Mouse (Mus musculus): ENCODE results near the gene 1700029P11Rik.
A peak's percentile ranks its signal among the peaks of the same experiment; 100 is the strongest.

Gene 1700029P11Rik

GRCm38 (mm10) chr15:82014745-82015391 is 34.5 kb downstream of the 1700029P11Rik start:
- no peak for DNase-seq (ENCODE audit: low read depth, low spot score)

DNA sequence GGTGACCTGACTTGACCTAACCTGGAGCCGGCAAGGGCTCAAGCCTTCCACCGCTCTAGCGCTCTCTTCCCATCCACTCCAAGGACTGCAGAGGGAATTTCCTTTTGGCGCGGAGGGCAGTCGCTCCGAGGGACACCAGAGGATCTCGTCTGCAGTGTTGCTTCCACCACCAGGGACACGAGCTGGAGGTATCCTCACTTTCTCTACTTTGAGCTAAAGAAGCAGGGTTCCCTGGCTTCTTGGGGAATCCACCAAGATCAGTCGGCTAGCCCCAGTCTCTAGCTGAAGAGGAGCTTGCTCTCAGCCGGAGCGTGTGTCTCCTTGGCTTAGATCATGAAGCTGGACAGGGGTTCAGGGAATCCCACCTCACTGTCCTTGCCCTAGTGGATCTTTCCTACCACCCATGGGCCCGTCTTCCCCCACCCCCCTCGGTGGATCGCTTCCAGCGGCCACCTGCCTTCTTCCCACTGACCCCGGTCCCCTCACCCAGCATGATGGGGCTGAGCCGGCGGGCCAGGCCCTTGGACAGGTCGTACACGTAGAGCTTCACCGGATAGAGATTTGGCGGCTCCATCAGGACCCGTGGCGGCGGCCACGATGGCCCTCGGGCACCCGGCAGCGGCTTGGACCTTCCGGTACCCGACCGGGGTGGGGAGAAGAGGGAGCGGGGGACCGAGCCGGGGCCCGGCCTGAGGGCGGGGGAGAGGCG is 35.2 kb downstream of the 1700029P11Rik start:
- DNase-seq (ENCODE audit: low read depth, low spot score), result peak; percentile 39

DNA sequence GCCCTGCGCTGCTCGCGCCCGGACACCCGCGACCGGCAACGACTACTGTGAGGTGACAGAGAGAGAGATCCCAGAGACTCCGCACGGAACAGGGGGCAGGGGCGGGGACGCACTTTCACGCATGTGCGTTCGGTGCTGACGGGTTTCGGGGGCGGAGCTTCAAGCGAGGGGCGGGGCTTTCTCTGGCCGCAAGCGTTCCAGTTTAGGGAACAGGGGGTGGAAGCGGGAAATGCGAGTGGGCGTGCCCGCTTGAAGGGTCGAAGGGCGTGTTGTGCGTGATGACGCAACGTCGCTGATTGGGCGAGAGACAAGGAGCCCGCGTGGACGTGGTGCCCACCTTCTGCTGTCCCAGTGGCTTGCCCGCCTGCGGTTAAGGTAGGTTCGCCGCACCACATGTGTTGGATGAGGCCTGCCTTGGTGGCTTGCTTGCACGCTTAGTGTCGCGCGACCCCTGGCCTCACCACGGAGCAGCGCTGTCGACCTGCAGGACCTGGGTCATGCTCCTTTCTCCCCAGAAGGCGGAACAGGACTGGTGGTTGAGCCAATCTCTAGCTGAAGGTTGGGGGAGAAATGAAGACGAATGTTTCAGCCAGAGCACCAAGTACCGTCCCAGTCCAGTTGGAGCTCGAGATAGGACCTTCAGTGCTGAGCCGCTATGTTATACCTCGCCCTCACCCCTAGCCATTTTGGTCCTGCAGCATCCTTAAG is 35.9 kb downstream of the 1700029P11Rik start:
- peak; percentile 99 for DNase-seq (ENCODE audit: low read depth, low spot score)

DNA sequence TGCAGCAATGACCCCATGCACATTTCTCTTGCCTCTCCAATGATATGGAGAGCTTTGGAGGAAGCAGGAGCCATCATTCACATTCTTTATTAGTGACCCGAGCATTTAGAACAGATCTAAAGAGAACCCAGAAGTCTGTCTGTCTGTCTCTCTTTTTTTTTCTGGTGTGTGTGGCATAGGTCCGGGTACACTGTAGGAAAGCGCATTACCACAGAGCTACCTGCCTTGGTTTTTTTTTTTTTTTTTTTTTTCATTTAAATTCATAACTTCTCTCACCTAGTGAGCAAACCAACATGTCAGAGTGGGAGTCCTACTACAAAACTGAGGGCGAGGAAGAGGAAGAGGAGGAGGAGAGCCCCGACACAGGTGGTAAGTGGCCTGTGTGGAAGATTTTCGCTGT is 36.5 kb downstream of the 1700029P11Rik start:
- no peak for DNase-seq (ENCODE audit: low read depth, low spot score)

- DNase-seq (ENCODE audit: low read depth, low spot score), result no peak
Observed at GRCm38 (mm10) chr15:82017461-82017860, 37.1 kb downstream of the 1700029P11Rik start.

DNA sequence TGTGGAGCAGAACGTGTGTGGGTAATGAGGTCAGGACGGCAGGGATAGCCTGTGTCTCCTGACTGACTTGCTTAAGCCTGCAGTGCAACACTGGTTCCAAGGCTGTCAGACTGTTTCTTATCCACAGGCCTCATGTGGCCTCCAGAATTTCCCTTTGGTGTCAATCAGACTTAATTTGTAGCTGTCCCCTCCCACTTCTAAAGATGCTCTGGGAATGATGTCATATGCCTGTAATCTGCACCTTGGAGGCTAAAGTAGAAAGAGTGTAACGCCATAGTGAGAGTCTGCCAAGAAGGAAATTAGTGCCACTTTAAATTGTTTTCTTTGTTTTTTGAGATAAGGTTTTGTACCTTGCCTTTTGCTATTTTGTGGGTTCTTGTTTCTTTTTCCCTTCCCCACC is 38.9 kb downstream of the 1700029P11Rik start:
- no peak for DNase-seq (ENCODE audit: low read depth, low spot score)

DNA sequence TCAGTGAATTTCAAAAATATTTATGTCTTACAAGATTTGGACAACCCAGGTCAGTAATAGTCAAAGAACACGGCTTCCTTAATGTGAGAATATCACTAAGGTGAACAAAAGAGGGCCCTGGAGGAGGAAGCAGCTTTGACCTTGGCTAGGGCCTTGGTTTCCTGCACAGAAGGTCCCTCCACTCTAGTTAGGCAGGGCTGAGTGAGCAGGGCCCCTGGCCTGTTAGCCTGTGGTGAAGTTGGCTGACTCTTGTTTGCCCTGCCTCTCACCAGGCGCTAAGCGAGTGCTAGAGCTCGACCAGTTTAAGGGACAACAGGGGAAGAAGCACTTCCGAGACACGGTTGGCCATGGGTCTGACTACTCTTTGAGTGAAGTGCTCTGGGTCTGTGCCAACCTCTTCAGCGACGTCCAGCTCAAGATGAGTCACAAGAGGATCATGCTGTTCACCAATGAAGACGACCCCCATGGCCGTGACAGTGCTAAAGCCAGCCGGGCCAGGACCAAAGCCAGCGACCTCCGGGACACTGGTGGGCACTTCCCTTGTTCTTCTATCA is 42.3 kb downstream of the 1700029P11Rik start:
- DNase-seq (ENCODE audit: low read depth, low spot score), result no peak

DNA sequence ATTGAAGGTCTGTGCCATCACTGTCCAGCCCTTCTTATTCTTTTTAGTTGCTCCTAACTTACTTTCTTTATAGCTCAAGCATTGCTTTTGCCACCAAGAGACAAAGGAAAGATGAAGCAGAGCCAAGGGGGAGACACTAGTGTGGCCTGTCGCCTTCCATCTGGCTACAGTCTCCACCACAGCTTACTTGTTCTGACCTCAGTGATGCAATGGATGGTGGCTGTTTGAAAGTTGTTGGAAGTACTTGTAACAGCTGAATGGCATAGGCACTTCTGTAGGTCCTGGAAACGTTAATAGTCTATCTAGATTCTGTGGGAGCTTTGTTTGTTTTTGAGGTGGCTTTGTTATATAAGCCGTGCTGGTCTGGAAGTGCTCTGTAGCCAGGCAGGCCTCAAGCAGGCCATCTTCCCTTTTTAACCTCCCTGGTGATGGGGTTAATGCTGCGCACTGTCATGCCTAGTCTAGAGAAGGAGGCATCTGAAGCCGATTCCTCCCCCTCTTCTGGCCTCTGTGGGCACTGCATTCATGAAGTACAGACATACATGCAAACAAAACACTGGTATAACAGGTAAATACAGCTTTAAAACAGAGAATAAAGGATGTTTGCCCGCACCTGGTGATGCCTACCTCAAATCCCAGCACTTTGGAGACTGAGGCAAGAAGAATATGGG is 43.8 kb downstream of the 1700029P11Rik start:
- no peak for DNase-seq (ENCODE audit: low read depth, low spot score)

DNA sequence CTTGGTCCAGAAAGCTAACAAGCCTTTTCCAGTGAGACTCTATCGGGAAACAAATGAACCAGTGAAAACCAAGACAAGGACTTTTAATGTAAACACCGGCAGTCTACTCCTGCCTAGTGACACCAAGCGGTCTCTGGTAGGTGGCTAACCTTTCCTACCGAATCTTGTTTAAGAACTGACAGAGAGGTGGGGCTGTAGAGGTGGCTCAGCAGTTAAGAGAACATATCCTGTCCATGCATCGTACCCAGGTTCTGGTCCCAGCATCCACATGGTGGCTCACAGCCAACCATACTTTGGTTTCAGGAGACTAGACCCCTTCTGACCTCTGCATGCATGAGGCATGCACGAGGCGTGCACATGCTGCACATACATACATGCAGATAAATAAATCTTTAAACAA is 46.9 kb downstream of the 1700029P11Rik start:
- no peak for DNase-seq (ENCODE audit: low read depth, low spot score)

DNA sequence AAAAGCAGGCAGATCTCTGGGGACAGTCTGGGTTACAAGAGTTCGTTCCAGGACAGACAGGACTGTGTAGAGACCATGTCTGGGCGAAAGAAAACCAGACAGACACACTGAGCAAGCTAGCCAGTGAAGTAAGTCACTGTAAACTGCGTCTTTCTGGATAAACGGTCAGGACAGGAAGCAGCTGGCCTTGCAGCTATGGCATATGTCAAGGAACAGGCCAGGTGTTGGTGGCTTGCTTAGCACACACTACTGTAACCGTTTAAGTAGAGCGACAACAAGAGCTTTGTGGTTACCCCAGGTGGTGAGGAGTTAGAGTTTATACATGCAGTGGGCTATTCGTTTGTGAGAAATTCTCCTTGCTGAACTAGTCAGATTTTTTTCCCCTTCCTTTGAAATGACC is 47.4 kb downstream of the 1700029P11Rik start:
- no peak for DNase-seq (ENCODE audit: low read depth, low spot score)
